21 mouse cellular contexts compared by ENCODE assay signal in the genomic region with DNA sequence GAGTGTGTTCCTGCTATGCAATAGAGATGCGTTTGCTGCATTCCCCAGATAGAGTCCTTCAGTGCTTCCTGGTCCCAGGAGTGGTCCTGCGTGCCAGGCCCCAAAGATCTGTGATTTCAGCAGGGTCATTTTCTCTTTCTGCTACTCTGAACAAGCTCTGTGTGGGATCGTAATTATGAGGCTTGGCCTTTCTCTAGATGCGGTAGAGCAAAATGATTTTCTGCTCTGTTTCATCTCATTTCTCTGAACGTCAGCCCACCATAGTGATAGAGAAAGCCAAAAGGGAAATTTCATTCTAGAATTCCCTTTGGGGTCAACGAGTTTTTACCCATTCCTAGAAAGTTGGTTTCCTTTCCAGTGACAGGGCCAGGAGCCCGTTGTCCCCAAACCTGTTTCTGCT.
"Had no signal": no experiment of that assay in that cellular context is flagged by ENCODE, and none has a peak within 500 bp of the region (broad histone marks: within the 10 kb centered on the region; RNA-seq: fewer than 3 reads in every experiment).

No protein-coding gene starts in this region.

- DNase-seq: liver, embryonic 13.5 days; liver, postnatal 0 days; lung, adult 2 months; lung, postnatal 4 days; midbrain, embryonic 14.5 days; right cerebral cortex, adult 18-20 months; right cerebral cortex, postnatal 25 days; right cerebral cortex, postnatal 4 days; spleen, adult 18-20 months; thymus, adult 18-20 months; thymus, postnatal 14 days; thymus, postnatal 36 days had no signal

- H3K9ac ChIP-seq: liver, embryonic 15.5 days; liver, postnatal 0 days; lung, embryonic 15.5 days; midbrain, embryonic 12.5 days; neural tube, embryonic 12.5 days; neural tube, embryonic 15.5 days had no signal

- H3K4me1 ChIP-seq: midbrain, embryonic 10.5 days had no signal

- H3K27ac ChIP-seq: liver, embryonic 13.5 days; liver, embryonic 15.5 days; lung, embryonic 15.5 days; midbrain, embryonic 10.5 days; midbrain, embryonic 12.5 days; neural tube, embryonic 12.5 days; neural tube, embryonic 15.5 days had no signal

- H3K27me3 ChIP-seq: liver, embryonic 13.5 days; liver, embryonic 15.5 days; lung, embryonic 15.5 days; midbrain, embryonic 12.5 days; neural tube, embryonic 12.5 days; neural tube, embryonic 15.5 days had no signal

- H3K9me3 ChIP-seq: liver, embryonic 13.5 days; liver, embryonic 15.5 days; lung, embryonic 15.5 days; midbrain, embryonic 10.5 days; midbrain, embryonic 12.5 days; neural tube, embryonic 12.5 days; neural tube, embryonic 15.5 days had no signal

- H3K4me3 ChIP-seq: liver, embryonic 13.5 days; liver, embryonic 15.5 days; lung, embryonic 15.5 days; midbrain, embryonic 10.5 days; midbrain, embryonic 12.5 days; myocyte; neural tube, embryonic 12.5 days; neural tube, embryonic 15.5 days had no signal

- H3K4me2 ChIP-seq: liver, embryonic 13.5 days; liver, embryonic 15.5 days; lung, embryonic 15.5 days; midbrain, embryonic 12.5 days; neural tube, embryonic 12.5 days; neural tube, embryonic 15.5 days had no signal

- ATAC-seq: liver, postnatal 0 days; lung, postnatal 0 days; midbrain, embryonic 16.5 days had no signal
